9 mouse cellular contexts compared by ENCODE assay signal in the genomic region with DNA sequence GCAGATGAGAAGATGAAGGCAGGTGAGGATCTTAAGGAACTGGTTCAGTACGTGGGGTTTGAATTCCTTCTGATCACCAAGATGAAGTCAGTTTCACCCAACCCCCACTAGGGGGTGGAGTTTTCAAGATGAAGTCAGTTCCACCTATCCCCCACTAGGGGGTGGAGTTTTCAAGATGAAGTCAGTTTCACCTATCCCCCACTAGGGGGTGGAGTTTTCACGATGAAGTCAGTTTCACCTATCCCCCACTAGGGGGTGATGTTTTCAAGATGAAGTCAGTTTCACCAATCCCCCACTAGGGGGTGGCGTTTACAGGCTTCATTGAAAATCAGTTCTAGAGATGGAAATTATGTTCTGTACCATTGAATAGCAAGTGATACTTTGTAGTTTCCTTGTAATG.
DNase-seq lines count a peak whose midpoint lies in the region; ATAC-seq and TF ChIP-seq lines count a peak whose summit lies in the region.
"Had no signal": no experiment of that assay in that cellular context is flagged by ENCODE, and none has a peak within 500 bp of the region (broad histone marks: within the 10 kb centered on the region; RNA-seq: fewer than 3 reads in every experiment).

No protein-coding gene starts in this region.

- no peaks in the 10 kb centered on the region for H3K27me3 ChIP-seq in liver, embryonic 12.5 days (replicated peaks)
- H3K27me3 ChIP-seq: lung, embryonic 15.5 days had no signal

- H3K4me1 ChIP-seq in liver, embryonic 12.5 days, result no peaks in the 10 kb centered on the region
- H3K4me1 ChIP-seq: lung, embryonic 15.5 days had no signal

- TF ChIP-seq POLR2A in brain, embryonic 14.5 days (IDR thresholded peaks at IDR 0.05; ENCODE audit: borderline replicate concordance, extremely low read depth, insufficient read depth, insufficient read length, poor library complexity, severe bottlenecking), result no peak

- peak; percentile 36 for DNase-seq in CD4-positive, CD25-positive, alpha-beta regulatory T cell, adult 2 months (ENCODE audit: low read depth, low spot score)
- DNase-seq in liver, result peak; percentile 8
- DNase-seq in brain, embryonic 14.5 days (ENCODE audit: low read depth), result peak; percentile 54
- peak; percentile 16 to 27 for DNase-seq in natural killer cell, adult 2 months (ENCODE audit: low spot score in 2 of 2)
- DNase-seq in kidney, adult 11 months, result no peak
- DNase-seq in urinary bladder, postnatal 14 days (ENCODE audit: low spot score), result no peak

- ATAC-seq in CD4-positive, CD25-positive, alpha-beta regulatory T cell, adult 4 months, result no peak
- no peak for ATAC-seq in liver, embryonic 12.5 days

- H3K9me3 ChIP-seq in liver, embryonic 12.5 days (replicated peaks), result 0 out of 2 replicates have a peak, but pooled peaks cover 6% of the 10 kb centered on the region
- H3K9me3 ChIP-seq: lung, embryonic 15.5 days had no signal

- H3K27ac ChIP-seq in liver, embryonic 12.5 days, result no peak overlapping the region
- H3K27ac ChIP-seq: lung, embryonic 15.5 days had no signal

- peak; percentile 69; the same call in 1 of the 2 replicates for TF ChIP-seq CTCF in brain, embryonic 14.5 days (IDR thresholded peaks at IDR 0.05; ENCODE audit: borderline replicate concordance, extremely low read depth, insufficient read depth, insufficient read length)

- H3K4me3 ChIP-seq in liver, embryonic 12.5 days, result no peak overlapping the region
- H3K4me3 ChIP-seq: lung, embryonic 15.5 days had no signal

- no peaks in the 10 kb centered on the region for H3K36me3 ChIP-seq in liver, embryonic 12.5 days
- H3K36me3 ChIP-seq: lung, embryonic 15.5 days had no signal

- no peak overlapping the region for H3K9ac ChIP-seq in liver, embryonic 12.5 days
- H3K9ac ChIP-seq: lung, embryonic 15.5 days had no signal

- H3K4me2 ChIP-seq in liver, embryonic 12.5 days, result no peak overlapping the region
- H3K4me2 ChIP-seq: lung, embryonic 15.5 days had no signal

- 74% methylated on average over 3 of the region's 3 CpGs for WGBS in liver, embryonic 12.5 days (ENCODE audit: insufficient replicate concordance)

Comparison
In these comparisons a context has a peak if more than half of its experiments do, and no peak if none do; other contexts are left out.
1. DNase-seq: peak in CD4-positive, CD25-positive, alpha-beta regulatory T cell, adult 2 months (single experiment), liver (single experiment), brain, embryonic 14.5 days (single experiment) and natural killer cell, adult 2 months (2 of 2); none in kidney, adult 11 months (single experiment) and urinary bladder, postnatal 14 days (single experiment).